Mouse (Mus musculus) neural tube, embryonic 14.5 days (tissue): ENCODE measurements at regions not wholly inside any gene's neighbourhood (a gene's known extent, or its start where the extent isn't known, plus 50 kb on each side); places are given as distances from the start of the nearest gene placed in this dataset.

Experiments
- ATAC-seq: fragments of 200-750 bp; cut with Nextera tagmentation; 2 replicates; pipeline ENCODE4 v1.8.0; 2017; ENCODE audit warnings: low read depth, mild to moderate bottlenecking, moderate TSS enrichment, moderate library complexity
- H3K27ac ChIP-seq: fragments of 300-500 bp; sonication (generic); 2 replicates; pipeline ENCODE4 v1.5.1; 2014; ENCODE audit warnings: low read depth, mild to moderate bottlenecking, control low read depth, low read length, moderate library complexity, mixed read lengths
- H3K27me3 ChIP-seq: fragments of 300-500 bp; sonication (generic); 2 replicates; pipeline ENCODE4 v1.6.1; 2014; ENCODE audit warnings: low read length; ENCODE audit not compliant: control insufficient read depth, insufficient read depth
- H3K36me3 ChIP-seq: fragments of 300-500 bp; sonication (generic); 2 replicates; pipeline ENCODE4 v1.6.1; 2014; ENCODE audit warnings: low read length, mixed read lengths; ENCODE audit not compliant: control insufficient read depth, insufficient read depth
- H3K4me1 ChIP-seq: fragments of 300-500 bp; sonication (generic); 2 replicates; pipeline ENCODE4 v1.6.1; 2014; ENCODE audit warnings: low read length; ENCODE audit not compliant: control insufficient read depth, insufficient read depth
- H3K4me2 ChIP-seq: fragments of 300-500 bp; sonication (generic); 2 replicates; pipeline ENCODE4 v1.6.1; 2014; ENCODE audit warnings: mild to moderate bottlenecking, low read depth, low read length, control low read depth
- H3K4me3 ChIP-seq: fragments of 300-500 bp; sonication (generic); 2 replicates; pipeline ENCODE4 v1.5.1; 2014; ENCODE audit warnings: low read depth, low read length, control low read depth, mixed read lengths
- H3K9ac ChIP-seq: fragments of 300-500 bp; sonication (generic); replicated peaks from 2 replicates; pipeline ENCODE4 v1.6.1; 2014; ENCODE audit warnings: low read depth, mild to moderate bottlenecking, control low read depth, low read length, mixed read lengths
- H3K9me3 ChIP-seq: fragments of 300-500 bp; sonication (generic); 2 replicates; pipeline ENCODE4 v1.6.1; 2016; ENCODE audit warnings: low read length; ENCODE audit not compliant: control insufficient read depth
- WGBS: fragments of 180-500 bp; shearing (Covaris S2); extraction: QIAGEN DNeasy Blood & Tissue Kit; methylation state at CpG from one replicate; pipeline ENCODE4 v1.1.7; 2014; 5-methylcytosine and 5-hydroxymethylcytosine counted together

DNA sequence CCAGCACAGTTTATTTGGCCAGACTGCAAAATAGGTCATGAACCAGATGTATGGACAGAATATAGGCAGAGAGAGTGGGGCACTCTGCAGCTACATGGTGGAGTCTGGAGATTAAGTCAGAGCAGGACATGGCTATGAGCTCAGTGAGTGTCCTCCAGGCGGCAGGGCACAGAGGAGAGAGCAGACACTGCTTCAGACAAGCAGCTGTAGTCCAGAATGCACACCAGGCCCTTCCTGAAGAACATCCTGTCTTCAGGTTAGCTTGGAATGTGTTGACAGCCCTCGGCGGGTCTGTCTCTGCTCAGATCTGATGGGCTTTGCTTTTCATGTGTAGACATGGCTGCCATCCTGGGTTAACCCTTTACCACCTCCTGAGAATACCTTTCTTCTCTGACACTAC lies 238.6 kb downstream of the Nuak1 start:
- 73% methylated on average over 3 of the region's 3 CpGs for WGBS
- Histone ChIP-seq H3K9me3 (no peaks in the 10 kb centered on the region), H3K9ac (no peak overlapping the region)

DNA sequence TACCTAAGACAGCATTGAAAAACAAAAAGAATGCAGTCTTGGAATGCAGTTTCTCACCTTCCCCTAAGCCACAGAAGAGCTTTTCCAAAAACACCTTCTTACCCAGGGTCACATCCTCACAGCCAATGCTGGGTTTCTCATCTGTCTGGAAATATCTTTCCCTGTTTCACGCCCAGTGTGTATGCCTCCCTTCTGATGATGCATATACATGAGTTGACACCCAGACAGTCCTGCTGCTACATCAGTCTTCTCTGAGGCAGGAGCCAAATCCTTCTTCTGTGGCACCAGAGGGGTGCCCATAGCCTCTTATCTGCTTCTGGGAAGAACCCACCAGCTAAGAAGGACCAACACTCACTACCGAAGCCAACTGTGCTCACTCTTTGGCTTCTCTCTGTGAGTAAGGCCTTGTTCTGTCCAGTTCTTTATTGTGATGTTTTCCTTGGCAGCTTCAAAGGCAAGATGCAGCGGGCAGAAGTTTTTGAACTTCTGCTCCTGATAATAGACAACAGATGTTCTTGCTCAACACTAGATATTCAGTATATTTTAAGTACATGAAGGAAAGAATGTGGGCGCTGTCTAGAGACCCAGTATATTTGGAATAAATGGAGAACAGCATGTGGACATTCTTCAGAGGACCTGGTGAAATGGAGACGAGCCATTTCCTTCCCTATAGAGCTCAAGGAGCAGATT lies 228.2 kb downstream of the Nuak1 start:
- no peaks in the 10 kb centered on the region for H3K36me3 ChIP-seq
- WGBS: 84% methylated on average over 5 of the region's 5 CpGs
- H3K27me3 ChIP-seq: no peaks in the 10 kb centered on the region
- no peak overlapping the region for H3K4me3 ChIP-seq
- H3K9ac ChIP-seq: no peak overlapping the region
- H3K9me3 ChIP-seq: no peaks in the 10 kb centered on the region
- H3K4me2 ChIP-seq: no peak overlapping the region
- H3K27ac ChIP-seq: no peak overlapping the region
- ATAC-seq: no peak
- H3K4me1 ChIP-seq: no peaks in the 10 kb centered on the region

More for the DNA sequence above, 238.6 kb downstream of the Nuak1 start:
- no peaks in the 10 kb centered on the region for H3K36me3 ChIP-seq
- no peaks in the 10 kb centered on the region for H3K27me3 ChIP-seq
- no peak for ATAC-seq
- no peak overlapping the region for H3K4me3 ChIP-seq
- no peak overlapping the region for H3K4me2 ChIP-seq
- no peaks in the 10 kb centered on the region for H3K4me1 ChIP-seq
- no peak overlapping the region for H3K27ac ChIP-seq

DNA sequence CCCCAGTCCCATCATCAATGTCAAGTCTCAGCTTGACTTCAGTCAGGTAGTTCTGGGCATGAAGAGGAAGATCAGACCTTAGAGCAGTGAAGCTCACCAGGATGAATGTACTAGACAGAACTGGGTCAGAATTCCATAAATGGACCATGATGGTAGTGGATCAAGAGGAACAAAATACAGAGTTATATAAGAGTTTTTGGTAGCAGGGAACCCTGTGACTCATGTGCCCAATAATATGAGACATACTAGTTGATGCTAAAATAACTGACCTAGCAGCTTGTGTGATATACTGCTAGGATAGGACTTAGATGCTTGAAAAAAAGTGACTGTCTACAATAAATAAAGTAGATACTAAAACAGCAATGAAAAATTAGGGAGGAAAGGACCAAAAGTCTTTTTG lies 225.6 kb downstream of the Nuak1 start:
- no peak overlapping the region for H3K4me2 ChIP-seq
- H3K9me3 ChIP-seq: no peaks in the 10 kb centered on the region
- no peak overlapping the region for H3K4me3 ChIP-seq
- H3K27ac ChIP-seq: no peak overlapping the region
- H3K27me3 ChIP-seq: no peaks in the 10 kb centered on the region
- H3K36me3 ChIP-seq: no peaks in the 10 kb centered on the region
- no peak overlapping the region for H3K9ac ChIP-seq
- H3K4me1 ChIP-seq: no peaks in the 10 kb centered on the region
- no peak for ATAC-seq

DNA sequence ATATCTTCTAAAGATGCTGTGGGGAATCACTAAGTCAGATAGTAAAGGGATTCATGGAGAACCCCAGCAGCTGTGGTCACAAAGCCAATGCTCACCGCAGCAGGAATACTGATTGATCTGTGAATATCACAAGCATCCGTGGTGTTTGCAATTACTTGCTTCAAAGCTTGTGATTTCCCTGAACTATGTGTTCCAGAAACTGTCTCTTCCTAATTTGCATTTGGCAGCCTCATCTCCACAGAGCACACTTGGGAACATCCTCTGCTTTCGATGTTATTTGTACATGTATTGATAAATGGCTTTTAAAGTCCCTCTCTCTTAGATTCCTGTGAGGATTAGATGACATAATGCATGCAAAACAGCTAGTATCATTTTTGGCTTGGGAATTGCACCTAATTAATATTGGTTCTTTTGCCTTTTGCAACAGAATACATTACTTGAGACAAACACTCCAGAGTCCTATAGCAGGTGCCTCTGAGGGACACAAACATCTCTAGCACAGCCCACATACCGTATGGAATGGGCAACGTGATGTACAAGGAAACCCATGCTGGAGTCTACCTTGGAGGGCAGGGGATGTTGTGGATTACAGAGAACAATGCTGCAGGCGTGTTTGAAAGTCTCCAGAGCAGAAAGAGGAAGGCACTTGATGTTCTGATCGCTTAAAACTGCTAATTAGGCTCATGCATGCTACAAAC lies 211.0 kb downstream of the Nuak1 start:
- Histone ChIP-seq H3K4me2 (no peak overlapping the region), H3K36me3 (no peaks in the 10 kb centered on the region), H3K4me3 (no peak overlapping the region), H3K9me3 (no peaks in the 10 kb centered on the region), H3K27me3 (no peaks in the 10 kb centered on the region), H3K4me1 (no peaks in the 10 kb centered on the region), H3K27ac (0 out of 2 replicates have a peak overlapping the region, but pooled peaks have one; percentile 28), H3K9ac (no peak overlapping the region)
- ATAC-seq: no peak
- 58% methylated on average over 7 of the region's 7 CpGs for WGBS

DNA sequence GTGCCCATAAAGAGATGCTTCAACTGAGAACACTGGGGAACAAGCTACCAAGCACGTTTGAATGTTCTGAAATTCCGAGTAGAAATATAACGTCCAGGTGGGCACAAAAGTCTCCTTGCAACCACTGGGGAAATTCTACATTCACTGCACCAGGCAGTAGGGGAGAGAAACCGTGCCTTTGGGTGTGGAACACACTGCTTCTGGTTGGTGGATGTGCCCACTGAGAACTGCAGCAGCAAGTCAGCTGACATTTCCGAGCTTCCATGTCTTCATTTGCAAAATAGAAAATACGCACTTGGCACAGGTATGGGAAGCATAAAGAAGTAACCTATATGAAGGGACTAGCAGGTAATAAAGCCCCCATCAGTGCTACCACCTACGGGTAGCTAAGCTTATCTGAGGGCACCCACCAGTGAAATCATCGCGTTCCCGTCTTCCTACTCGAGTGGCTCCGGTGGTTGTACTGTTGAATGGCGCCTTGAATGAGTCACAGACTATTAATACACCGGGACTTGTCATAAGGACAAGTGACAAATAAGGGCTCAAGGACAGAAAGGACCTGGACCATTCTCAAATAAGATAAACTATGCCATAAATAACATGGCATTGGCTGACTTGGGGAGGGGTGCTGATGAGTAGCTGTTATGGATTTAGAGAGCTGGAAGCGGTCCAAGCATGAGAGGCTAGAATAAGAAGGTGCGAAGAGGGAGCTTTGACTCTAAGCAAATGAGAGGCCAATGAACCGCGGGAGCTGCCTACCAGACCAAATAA lies 210.2 kb downstream of the Nuak1 start:
- no peaks in the 10 kb centered on the region for H3K4me1 ChIP-seq
- no peaks in the 10 kb centered on the region for H3K27me3 ChIP-seq
- no peaks in the 10 kb centered on the region for H3K36me3 ChIP-seq
- 0 out of 2 replicates have a peak overlapping the region, but pooled peaks have one; percentile 28 for H3K27ac ChIP-seq
- no peak overlapping the region for H3K4me3 ChIP-seq
- H3K9me3 ChIP-seq: no peaks in the 10 kb centered on the region
- no peak overlapping the region for H3K9ac ChIP-seq
- no peak overlapping the region for H3K4me2 ChIP-seq
- no peak for ATAC-seq
- 85% methylated on average over 18 of the region's 18 CpGs for WGBS

DNA sequence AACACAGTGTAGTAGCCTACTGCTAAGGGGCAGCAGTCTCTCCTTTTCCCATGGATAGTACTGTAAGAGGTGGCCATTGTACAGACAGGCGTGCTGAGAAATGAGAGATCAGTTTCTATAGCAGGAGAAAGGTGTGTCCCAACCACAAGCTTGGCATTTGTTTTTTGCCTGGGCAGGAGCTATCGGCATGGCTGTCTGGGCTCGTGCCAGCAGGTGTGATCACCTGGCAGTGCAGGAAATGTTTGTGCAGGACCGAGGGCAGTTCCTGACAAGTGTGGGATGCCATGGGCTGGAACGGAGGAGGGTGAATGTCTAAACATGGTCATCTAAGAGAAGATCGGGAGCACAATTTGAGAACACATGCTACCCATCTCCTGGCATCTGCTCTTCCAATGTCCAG lies 205.4 kb downstream of the Nuak1 start:
- WGBS: 90% methylated on average over 6 of the region's 6 CpGs
- ATAC-seq: no peak

DNA sequence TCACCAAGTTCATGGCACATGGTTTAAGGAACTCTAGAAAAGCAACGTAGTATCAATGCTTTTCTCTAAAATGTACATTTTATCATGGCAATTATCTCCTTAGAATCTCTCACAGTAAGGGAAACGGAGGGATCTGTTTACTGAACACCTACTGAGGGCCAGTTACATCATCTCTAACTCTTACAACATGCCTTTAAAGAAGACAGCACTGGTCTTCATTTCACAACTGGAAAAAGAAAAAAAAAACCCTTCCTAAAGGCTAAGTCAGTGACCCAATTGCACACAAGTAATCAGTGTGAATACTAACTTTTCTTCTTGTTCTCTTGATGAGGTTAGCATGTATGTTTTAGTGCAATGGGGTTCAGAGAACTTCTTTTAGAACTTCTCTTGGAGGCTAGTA lies 204.2 kb downstream of the Nuak1 start:
- no peak for ATAC-seq
- no peak overlapping the region for H3K27ac ChIP-seq
- no peak overlapping the region for H3K9ac ChIP-seq
- no peaks in the 10 kb centered on the region for H3K9me3 ChIP-seq
- no peak overlapping the region for H3K4me2 ChIP-seq
- H3K27me3 ChIP-seq: no peaks in the 10 kb centered on the region
- H3K4me3 ChIP-seq: no peak overlapping the region
- H3K4me1 ChIP-seq: no peaks in the 10 kb centered on the region
- 78% methylated on average over 2 of the region's 2 CpGs for WGBS
- H3K36me3 ChIP-seq: no peaks in the 10 kb centered on the region

More for the DNA sequence above, 205.4 kb downstream of the Nuak1 start:
- H3K9me3 ChIP-seq: no peaks in the 10 kb centered on the region
- no peak overlapping the region for H3K4me3 ChIP-seq
- no peak overlapping the region for H3K9ac ChIP-seq
- no peak overlapping the region for H3K27ac ChIP-seq
- no peak overlapping the region for H3K4me2 ChIP-seq
- no peaks in the 10 kb centered on the region for H3K36me3 ChIP-seq
- no peaks in the 10 kb centered on the region for H3K4me1 ChIP-seq
- no peaks in the 10 kb centered on the region for H3K27me3 ChIP-seq

DNA sequence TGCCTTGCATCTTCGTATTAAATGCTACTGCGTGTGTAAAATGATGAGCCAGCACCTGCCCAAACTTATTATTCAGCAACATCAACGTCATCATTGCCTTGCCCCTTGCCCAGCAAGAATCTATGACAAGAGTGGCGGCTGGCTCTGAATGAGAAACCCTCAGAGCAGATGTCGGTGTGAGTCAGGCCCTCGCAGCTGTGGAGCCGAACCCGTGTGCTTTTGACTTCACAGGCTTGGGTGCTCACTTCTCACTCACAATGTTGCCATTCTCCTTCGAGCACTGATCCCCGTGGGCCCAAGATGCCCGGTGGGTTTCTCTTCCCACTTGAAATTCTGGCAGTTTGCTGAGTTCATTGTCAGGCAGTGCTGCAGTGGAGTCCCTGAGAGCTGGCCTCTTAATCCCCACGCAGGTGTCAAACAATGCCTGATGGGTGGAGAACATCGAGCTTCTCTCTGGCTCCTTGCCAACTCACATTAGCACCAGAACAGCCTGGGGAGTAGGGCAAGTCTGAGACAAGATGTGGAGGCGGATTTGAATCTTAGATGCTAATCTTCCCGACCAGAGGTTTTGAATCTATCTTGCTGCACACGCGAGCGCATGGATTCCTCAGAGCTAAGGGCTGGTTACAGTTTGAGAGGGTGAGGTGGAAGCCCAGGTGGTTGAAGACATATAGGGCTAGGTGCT lies 202.0 kb downstream of the Nuak1 start:
- WGBS: 65% methylated on average over 18 of the region's 18 CpGs
- H3K4me2 ChIP-seq: no peak overlapping the region
- no peaks in the 10 kb centered on the region for H3K27me3 ChIP-seq
- H3K36me3 ChIP-seq: no peaks in the 10 kb centered on the region
- H3K4me3 ChIP-seq: no peak overlapping the region
- H3K4me1 ChIP-seq: no peaks in the 10 kb centered on the region
- 0 out of 2 replicates have a peak, but pooled peaks cover 4% of the 10 kb centered on the region for H3K9me3 ChIP-seq
- H3K27ac ChIP-seq: no peak overlapping the region
- ATAC-seq: no peak
- H3K9ac ChIP-seq: no peak overlapping the region
